Mouse (Mus musculus) stomach, postnatal 0 days (tissue): ENCODE data around the gene Tmem56.

Source experiments
- CTCF ChIP-seq: IDR thresholded peaks from 2 replicates; pipeline ENCODE4 v1.5.1; 2016; ENCODE audit warnings: antibody characterized with exemption, low read depth, mild to moderate bottlenecking, moderate library complexity
- EP300 ChIP-seq: optimal IDR thresholded peaks from 2 replicates; pipeline ENCODE3; 2016; ENCODE audit warnings: antibody characterized with exemption

GRCm38 (mm10) chr3:121309896-121310714 lies 27.2 kb upstream of the Tmem56 start:
- TF ChIP-seq EP300 (no peak), CTCF (peak; percentile 75)
